Mouse (Mus musculus) left cerebral cortex, postnatal 4 days (tissue): ENCODE measurements around the gene Fndc7. TPM values are rescaled to one million over a fixed set of nuclear protein-coding genes. Genes with fewer than 3 reads are reported as not detected.

Experiments
- DNase-seq: peaks from one replicate; pipeline ENCODE4 v3.0.0-alpha.2; 2022
- intact Hi-C: fragments of 180-260 bp; cut with DNase I; formaldehyde crosslinking; loops from one replicate; pipeline ENCODE4 v1.15.1; 2025
- total RNA-seq, 2 experiments: library from RNA; stranded (reverse); gene quantifications; 2 replicates each; pipeline ENCODE4 v1.2.3; 2021

Fndc7 gene
- total RNA-seq, 2 experiments from 2014 or later = 0.14 TPM; not detected in 1

- intact Hi-C loops = no loop called here
- no peak for DNase-seq
Measured at GRCm38 (mm10) chr3:108810747-108811263, 79.0 kb downstream of the Fndc7 start.

- intact Hi-C loops = no loop called here
- DNase-seq = no peak
Measured at GRCm38 (mm10) chr3:108805622-108806021, 84.2 kb downstream of the Fndc7 start.

Other genes starting within 250 kb of the Fndc7 start
- gene Clcc1, start 236.1 kb downstream of the Fndc7 start, total RNA-seq = 10 to 100 TPM; 21.6 to 22.5 TPM
- gene Gpsm2, start 167.7 kb downstream of the Fndc7 start, total RNA-seq = 10 to 100 TPM; 13.9 to 16.2 TPM
- gene Aknad1, start 150.3 kb downstream of the Fndc7 start, total RNA-seq = not detected
- gene Stxbp3, start 49.5 kb downstream of the Fndc7 start, total RNA-seq = 10 to 100 TPM; 10.6 to 12.2 TPM
- gene Prpf38b, start 21.7 kb upstream of the Fndc7 start, total RNA-seq = 10 to 100 TPM; 49.4 to 57.6 TPM
- 1 to 10 TPM; 4.4 to 5.8 TPM for gene Henmt1, start 49.9 kb upstream of the Fndc7 start, total RNA-seq
- 1 to 10 TPM in 1 of 2 experiments, not detected in 1; 2.0 TPM for gene Gm9857, start 50.4 kb upstream of the Fndc7 start, total RNA-seq
- gene Fam102b, start 137.6 kb upstream of the Fndc7 start, total RNA-seq = 10 to 100 TPM; 83.0 to 84.2 TPM
- gene Slc25a54, start 190.5 kb upstream of the Fndc7 start, total RNA-seq = not detected
- gene Slc25a24, start 233.1 kb upstream of the Fndc7 start, total RNA-seq = 1 to 10 TPM; 2.9 to 4.6 TPM